ENCODE assay signal across 20 mouse cellular contexts in genomic region chr4:116173072-116173471, GRCm38 (mm10). TPM values are rescaled to one million over a fixed set of nuclear protein-coding genes. Genes with fewer than 3 reads are reported as not detected.
DNase-seq lines count a peak whose midpoint lies in the region; ATAC-seq and TF ChIP-seq lines count a peak whose summit lies in the region.
"Had no signal": no experiment of that assay in that cellular context is flagged by ENCODE, and none has a peak within 500 bp of the region (broad histone marks: within the 10 kb centered on the region; RNA-seq: fewer than 3 reads in every experiment).

1700042G07Rik (plus strand) TSS chr4:116173372.
Gm49337 (plus strand) TSS chr4:116173384.

- H3K9me3 ChIP-seq in heart, embryonic 13.5 days, result no peaks in the 10 kb centered on the region
- no peaks in the 10 kb centered on the region for H3K9me3 ChIP-seq in embryonic facial prominence, embryonic 10.5 days
- H3K9me3 ChIP-seq in liver, embryonic 11.5 days (ENCODE audit: control insufficient read depth, low read length), result no peaks in the 10 kb centered on the region
- H3K9me3 ChIP-seq: embryonic facial prominence, embryonic 12.5 days; limb, embryonic 12.5 days; liver, embryonic 15.5 days; midbrain, embryonic 13.5 days had no signal

- no peak for ATAC-seq in heart, embryonic 13.5 days (ENCODE audit: extremely low read depth, insufficient number of reproducible peaks, low FRiP score, low TSS enrichment)
- no peak for ATAC-seq in liver, embryonic 11.5 days (replicated peaks; ENCODE audit: low FRiP score)
- ATAC-seq: midbrain, embryonic 13.5 days had no signal

- DNase-seq in cerebellum, adult 11 months, result peak; percentile 34
- no peak for DNase-seq in cerebellum, postnatal 4 days (ENCODE audit: low spot score in 2 of 2)
- no peak for DNase-seq in heart, adult 8-10 months (ENCODE audit: low spot score)
- DNase-seq in layer of hippocampus, adult 2 months (ENCODE audit: low spot score in 2 of 2), result no peak
- DNase-seq in layer of hippocampus, postnatal 10 days (ENCODE audit: low spot score in 2 of 2), result no peak
- no peak for DNase-seq in embryonic facial prominence, embryonic 10.5 days (ENCODE audit: low spot score)
- DNase-seq in liver, embryonic 11.5 days (ENCODE audit: low spot score), result no peak
- DNase-seq: adrenal gland, postnatal 14 days; gastrocnemius, postnatal 25 days; kidney, adult 18-20 months; lung, postnatal 4 days; thymus, postnatal 14 days had no signal

- no peak for TF ChIP-seq CTCF in layer of hippocampus, adult 2 months (conservative IDR thresholded peaks at IDR 0.05)

- peak within 1 kb of the TSS; percentile 89 for H3K27ac ChIP-seq in heart, embryonic 13.5 days (replicated peaks)
- H3K27ac ChIP-seq in layer of hippocampus, adult 2 months, result peak within 1 kb of the TSS; percentile 80; the same call in 1 of the 2 replicates
- peak within 1 kb of the TSS; percentile 48; the same call in 1 of the 2 replicates for H3K27ac ChIP-seq in embryonic facial prominence, embryonic 10.5 days (replicated peaks)
- no peak within 1 kb of the TSS for H3K27ac ChIP-seq in liver, embryonic 11.5 days (ENCODE audit: low read depth, low read length)
- H3K27ac ChIP-seq: embryonic facial prominence, embryonic 12.5 days; hindbrain, embryonic 14.5 days; limb, embryonic 12.5 days; liver, embryonic 15.5 days; midbrain, embryonic 13.5 days had no signal

- peaks cover 46% of the 10 kb centered on the region for H3K4me1 ChIP-seq in heart, embryonic 13.5 days
- H3K4me1 ChIP-seq in embryonic facial prominence, embryonic 10.5 days, result peaks cover 49% of the 10 kb centered on the region
- H3K4me1 ChIP-seq in liver, embryonic 11.5 days (replicated peaks; ENCODE audit: control insufficient read depth, insufficient read depth, low read length), result peaks cover 27% of the 10 kb centered on the region

- 0 out of 2 replicates have a peak within 1 kb of the TSS, but pooled peaks have one; percentile 52 for H3K9ac ChIP-seq in heart, embryonic 13.5 days
- H3K9ac ChIP-seq in liver, embryonic 11.5 days (ENCODE audit: low read depth, low read length), result no peak within 1 kb of the TSS
- H3K9ac ChIP-seq: embryonic facial prominence, embryonic 12.5 days; hindbrain, embryonic 14.5 days; liver, embryonic 15.5 days; midbrain, embryonic 13.5 days had no signal

- H3K4me2 ChIP-seq in heart, embryonic 13.5 days, result no peak within 1 kb of the TSS
- H3K4me2 ChIP-seq in liver, embryonic 11.5 days, result no peak within 1 kb of the TSS
- H3K4me2 ChIP-seq: embryonic facial prominence, embryonic 12.5 days; hindbrain, embryonic 14.5 days; limb, embryonic 12.5 days; liver, embryonic 15.5 days; midbrain, embryonic 13.5 days had no signal

- 84% methylated on average over 6 of the region's 6 CpGs for WGBS in heart, embryonic 13.5 days
- 90% methylated on average over 6 of the region's 6 CpGs for WGBS in embryonic facial prominence, embryonic 10.5 days
- WGBS in liver, embryonic 11.5 days, result 83% methylated on average over 6 of the region's 6 CpGs

- no peaks in the 10 kb centered on the region for H3K36me3 ChIP-seq in heart, embryonic 13.5 days
- H3K36me3 ChIP-seq in embryonic facial prominence, embryonic 10.5 days (replicated peaks), result no peaks in the 10 kb centered on the region
- no peaks in the 10 kb centered on the region for H3K36me3 ChIP-seq in liver, embryonic 11.5 days (ENCODE audit: control insufficient read depth, insufficient read depth, low read length)
- H3K36me3 ChIP-seq: embryonic facial prominence, embryonic 12.5 days; limb, embryonic 12.5 days; liver, embryonic 15.5 days; midbrain, embryonic 13.5 days had no signal

- no peak within 1 kb of the TSS for H3K4me3 ChIP-seq in heart, embryonic 13.5 days
- no peak within 1 kb of the TSS for H3K4me3 ChIP-seq in layer of hippocampus, adult 2 months
- H3K4me3 ChIP-seq in embryonic facial prominence, embryonic 10.5 days, result no peak within 1 kb of the TSS
- no peak within 1 kb of the TSS for H3K4me3 ChIP-seq in liver, embryonic 11.5 days (ENCODE audit: low read depth, low read length)
- H3K4me3 ChIP-seq: embryonic facial prominence, embryonic 12.5 days; limb, embryonic 12.5 days; liver, embryonic 15.5 days; midbrain, embryonic 13.5 days had no signal

- H3K27me3 ChIP-seq in heart, embryonic 13.5 days (replicated peaks), result no peaks in the 10 kb centered on the region
- no peaks in the 10 kb centered on the region for H3K27me3 ChIP-seq in embryonic facial prominence, embryonic 10.5 days (replicated peaks; ENCODE audit: low read depth, poor library complexity, severe bottlenecking)
- H3K27me3 ChIP-seq in liver, embryonic 11.5 days (replicated peaks; ENCODE audit: control insufficient read depth, insufficient read depth, low read length), result no peaks in the 10 kb centered on the region
- H3K27me3 ChIP-seq: CH12.LX; embryonic facial prominence, embryonic 12.5 days; limb, embryonic 12.5 days; midbrain, embryonic 13.5 days had no signal

RNA-seq across cellular contexts. Expression of gene 1700042G07Rik, which starts in this region (rescaled TPM):
- not detected in 2 replicates for polyA plus RNA-seq in heart, embryonic 13.5 days (2015; fragmentation: Nextera tagmentation; extraction: Ambion mirVana)
- not detected for total RNA-seq in heart, adult 8-10 months (2022)
- not detected for total RNA-seq in layer of hippocampus, adult 2 months (2021)
- total RNA-seq in layer of hippocampus, postnatal 10 days (2021), result not detected
- polyA plus RNA-seq in embryonic facial prominence, embryonic 10.5 days (2016; fragmentation: Nextera tagmentation; extraction: Ambion mirVana), result not detected in 2 replicates
- polyA plus RNA-seq in liver, embryonic 11.5 days (2014; fragmentation: Nextera tagmentation; extraction: Ambion mirVana), result not detected in 2 replicates
- total RNA-seq: adrenal gland, postnatal 14 days; CH12.LX; gastrocnemius, postnatal 25 days had no signal
- polyA plus RNA-seq: embryonic facial prominence, embryonic 12.5 days; hindbrain, embryonic 14.5 days; large intestine, adult 2 months; limb, embryonic 12.5 days; liver, embryonic 15.5 days; midbrain, embryonic 13.5 days had no signal

RNA-seq across cellular contexts. Expression of gene Gm49337, which starts in this region (rescaled TPM):
- polyA plus RNA-seq in heart, embryonic 13.5 days (2015; fragmentation: Nextera tagmentation; extraction: Ambion mirVana), result not detected in 2 replicates
- total RNA-seq in heart, adult 8-10 months (2022), result not detected
- total RNA-seq in layer of hippocampus, adult 2 months (2021), result 1 to 10 TPM in 1 of 2 experiments, not detected in 1; 3.2 TPM
- total RNA-seq in layer of hippocampus, postnatal 10 days (2021), result not detected
- not detected in 2 replicates for polyA plus RNA-seq in embryonic facial prominence, embryonic 10.5 days (2016; fragmentation: Nextera tagmentation; extraction: Ambion mirVana)
- not detected in 2 replicates for polyA plus RNA-seq in liver, embryonic 11.5 days (2014; fragmentation: Nextera tagmentation; extraction: Ambion mirVana)
- total RNA-seq: adrenal gland, postnatal 14 days; CH12.LX had no signal
- polyA plus RNA-seq: embryonic facial prominence, embryonic 12.5 days; hindbrain, embryonic 14.5 days; large intestine, adult 2 months; limb, embryonic 12.5 days; liver, embryonic 15.5 days; midbrain, embryonic 13.5 days had no signal
